Mouse (Mus musculus) midbrain, embryonic 10.5 days (tissue): Measurements from ENCODE around the gene Cd79b. TPM values are rescaled to one million over a fixed set of nuclear protein-coding genes. Genes with fewer than 3 reads are reported as not detected.
A peak's percentile ranks its signal among the peaks of the same experiment; 100 is the strongest.
"Not testable (repeated sequence)": the region's sequence is repeated elsewhere in the genome, so short reads cannot be mapped to it uniquely, and the experiment has no call there.

ENCODE experiments used
- DNase-seq: peaks from one replicate; pipeline ENCODE4 v3.0.0-alpha.2; 2017; ENCODE audit warnings: low spot score
- H3K27ac ChIP-seq: fragments of 300-500 bp; sonication (generic); replicated peaks from 2 replicates; pipeline ENCODE4 v1.5.1; 2016; ENCODE audit warnings: mild to moderate bottlenecking
- H3K27me3 ChIP-seq: fragments of 300-500 bp; sonication (generic); 2 replicates; pipeline ENCODE4 v1.6.1; 2016; ENCODE audit warnings: low read depth, mild to moderate bottlenecking; ENCODE audit not compliant: poor library complexity, severe bottlenecking
- H3K36me3 ChIP-seq: fragments of 300-500 bp; sonication (generic); 2 replicates; pipeline ENCODE4 v1.6.1; 2016; ENCODE audit warnings: mild to moderate bottlenecking, moderate library complexity
- H3K4me1 ChIP-seq: fragments of 300-500 bp; sonication (generic); 2 replicates; pipeline ENCODE4 v1.6.1; 2016
- H3K4me3 ChIP-seq: fragments of 300-500 bp; sonication (generic); 2 replicates; pipeline ENCODE4 v1.5.1; 2016; ENCODE audit warnings: mild to moderate bottlenecking, moderate library complexity
- H3K9me3 ChIP-seq: fragments of 300-500 bp; sonication (generic); replicated peaks from 2 replicates; pipeline ENCODE4 v1.6.1; 2016; ENCODE audit warnings: mild to moderate bottlenecking
- WGBS: fragments of 180-500 bp; shearing (Covaris S2); methylation state at CpG from one replicate; pipeline ENCODE4 v1.1.7; 2016; 5-methylcytosine and 5-hydroxymethylcytosine counted together
- polyA plus RNA-seq: library from polyadenylated mRNA; unstranded; fragments of >200 nt; fragmentation: Nextera tagmentation; extraction: Ambion mirVana; gene quantifications from 2 replicates; pipeline ENCODE4 v1.2.1, GENCODE M21; 2016

Gene Cd79b
- 0.99 TPM in 2 replicates for polyA plus RNA-seq

DNA sequence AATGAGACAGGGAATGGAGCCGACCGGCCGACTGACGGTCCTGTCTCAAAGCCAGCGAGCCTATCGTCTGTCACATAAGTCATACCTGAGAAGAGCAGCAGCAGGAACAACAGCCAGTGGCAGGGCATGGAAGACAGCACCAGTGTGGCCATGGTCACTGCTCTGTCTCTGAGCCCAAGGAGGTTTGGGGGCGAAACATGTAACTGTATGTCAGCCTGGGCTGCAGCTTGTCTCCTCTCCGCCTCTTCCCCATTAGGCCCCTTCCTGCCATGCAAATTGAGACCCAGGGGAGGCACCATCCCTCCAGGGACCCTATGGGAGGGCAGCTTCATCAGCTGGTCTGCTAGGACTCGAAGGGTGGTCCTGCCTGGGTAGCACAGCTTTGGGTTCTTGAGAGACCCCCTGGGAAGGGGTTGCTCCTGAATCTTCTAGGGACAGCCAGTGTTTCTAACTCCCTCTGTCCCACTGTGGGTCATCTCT lies at the start of gene Cd79b:
Gene Cd79b (minus strand): TSS at position 430 of the 480 bp plus-strand sequence.
- Histone ChIP-seq H3K9me3 (no peaks in the 10 kb centered on the region), H3K36me3 (no peaks in the 10 kb centered on the region), H3K4me3 (0 out of 2 replicates have a peak within 1 kb of the TSS, but pooled peaks have one; percentile 1), H3K27ac (0 out of 2 replicates have a peak within 1 kb of the TSS, but pooled peaks have one; percentile 13), H3K27me3 (no peaks in the 10 kb centered on the region), H3K4me1 (peaks cover 9% of the 10 kb centered on the region; the same call in 1 of the 2 replicates)
- no peak for DNase-seq
- WGBS: 73% methylated on average over 9 of the region's 9 CpGs

DNA sequence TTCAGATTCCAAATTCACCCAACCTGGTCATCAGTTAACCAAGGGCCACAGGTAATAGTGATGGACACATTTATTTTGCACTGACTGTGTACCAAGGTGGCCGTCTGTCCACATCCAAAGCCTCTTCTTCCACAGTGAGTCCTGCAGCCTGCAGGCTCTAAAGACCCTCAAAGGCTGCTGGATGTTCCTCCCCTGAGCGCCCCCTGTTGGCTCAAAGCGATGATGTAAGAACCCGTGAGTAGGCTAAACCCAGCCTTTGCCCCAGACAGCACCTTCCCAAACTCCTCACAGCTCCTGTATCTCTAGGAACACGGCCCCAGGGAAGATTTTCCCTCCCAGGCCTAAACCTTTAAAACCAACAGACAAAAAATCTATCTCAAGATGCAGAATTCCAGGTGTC lies 44.8 kb upstream of the Cd79b start:
- Histone ChIP-seq H3K4me1 (peaks cover 5% of the 10 kb centered on the region), H3K4me3 (no peak overlapping the region), H3K27me3 (no peaks in the 10 kb centered on the region), H3K27ac (no peak overlapping the region), H3K36me3 (no peaks in the 10 kb centered on the region), H3K9me3 (no peaks in the 10 kb centered on the region)
- 16% methylated on average over 5 of the region's 5 CpGs for WGBS
- DNase-seq: peak; percentile 41

DNA sequence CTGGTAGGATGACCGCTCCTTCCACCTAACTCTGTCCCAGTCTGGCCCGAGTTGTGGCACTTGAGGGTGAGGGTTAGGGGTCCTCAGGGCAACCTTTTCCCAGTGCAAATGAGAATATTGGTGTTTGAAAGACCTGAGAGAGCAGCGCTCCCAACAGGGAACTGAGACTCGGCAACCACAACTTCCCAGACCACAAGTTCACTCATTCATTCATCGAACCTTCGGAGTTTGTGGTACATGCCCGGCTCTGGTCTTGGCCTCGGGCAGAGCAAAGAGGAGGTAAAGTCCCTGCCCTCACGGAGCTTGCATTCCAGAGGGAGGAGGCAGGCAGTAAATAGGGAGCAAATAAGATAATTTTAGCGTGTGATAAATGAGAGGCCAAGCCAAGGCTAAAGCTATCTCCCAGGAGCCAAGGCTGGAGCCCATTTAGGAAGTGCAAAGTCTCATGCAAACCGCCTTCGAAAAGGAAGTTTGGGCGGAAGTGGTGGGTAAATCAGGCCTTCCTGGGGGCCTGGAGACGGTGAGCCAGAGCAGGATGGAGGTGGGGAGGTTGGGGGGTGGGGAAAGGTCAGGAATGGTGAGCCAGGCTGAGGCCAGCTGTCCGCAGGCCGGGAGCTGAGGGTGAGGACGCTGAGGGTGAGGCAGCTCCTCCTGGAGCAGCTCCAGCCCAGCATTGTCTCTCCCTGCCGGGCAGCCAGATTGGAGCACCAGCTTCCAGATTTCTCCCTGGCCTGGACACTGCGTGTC lies 41.0 kb upstream of the Cd79b start:
- H3K4me1 ChIP-seq: peaks cover 9% of the 10 kb centered on the region
- no peaks in the 10 kb centered on the region for H3K27me3 ChIP-seq
- H3K9me3 ChIP-seq: no peaks in the 10 kb centered on the region
- H3K36me3 ChIP-seq: no peaks in the 10 kb centered on the region
- no peak overlapping the region for H3K27ac ChIP-seq
- 82% methylated on average over 19 of the region's 19 CpGs for WGBS
- no peak overlapping the region for H3K4me3 ChIP-seq
- no peak for DNase-seq

DNA sequence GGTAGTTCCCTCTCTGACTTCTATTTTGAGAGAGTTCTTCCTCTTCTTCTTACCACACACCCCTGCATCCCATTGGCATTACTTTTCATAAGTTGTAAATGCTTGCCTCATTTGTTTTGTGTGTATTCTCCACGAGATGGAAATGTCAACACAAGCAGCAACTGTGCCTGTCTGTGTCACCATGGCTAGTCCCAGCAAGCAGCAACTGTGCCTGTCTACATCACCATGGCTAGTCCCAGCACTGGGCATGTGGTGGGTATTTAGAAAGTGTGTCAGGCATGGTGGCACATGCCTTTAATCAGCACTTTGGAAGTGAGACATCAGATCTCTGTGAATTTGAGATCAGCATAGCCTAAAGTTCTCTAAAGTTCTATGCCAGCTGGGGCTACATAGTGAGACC lies 39.6 kb upstream of the Cd79b start:
- Histone ChIP-seq H3K27me3 (peaks cover 4% of the 10 kb centered on the region; the same call in 1 of the 2 replicates), H3K9me3 (no peaks in the 10 kb centered on the region), H3K4me1 (peaks cover 9% of the 10 kb centered on the region), H3K27ac (no peak overlapping the region), H3K36me3 (no peaks in the 10 kb centered on the region), H3K4me3 (no peak overlapping the region)
- no peak for DNase-seq
- 69% methylated on average over 1 of the region's 1 CpGs for WGBS

DNA sequence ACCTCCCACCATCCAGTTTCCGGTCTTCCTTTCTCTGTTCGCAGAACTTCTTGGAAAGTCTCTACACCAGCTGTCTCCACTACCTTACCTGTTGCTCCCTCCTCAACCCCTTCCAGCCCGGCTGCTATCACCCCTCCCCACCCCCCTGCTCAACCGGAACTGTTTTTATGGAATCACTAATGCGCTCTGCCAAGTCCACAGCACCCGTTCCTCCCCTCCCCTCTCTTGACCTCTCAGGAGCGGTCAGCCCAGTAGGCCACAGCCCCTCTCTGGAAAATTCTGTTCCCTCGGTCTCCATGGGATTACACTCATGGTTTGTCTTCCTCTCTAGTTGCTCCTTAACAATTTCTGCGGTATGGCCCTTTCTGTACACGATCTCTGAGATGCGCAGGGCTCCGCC lies 38.6 kb upstream of the Cd79b start, which contains the start of gene Scn4a:
Gene Scn4a (minus strand): TSS at position 101 of the 400 bp plus-strand sequence.
- Histone ChIP-seq H3K36me3 (no peaks in the 10 kb centered on the region), H3K27me3 (peaks cover 6% of the 10 kb centered on the region; the same call in 1 of the 2 replicates), H3K4me1 (peaks cover 9% of the 10 kb centered on the region), H3K9me3 (no peaks in the 10 kb centered on the region), H3K27ac (no peak within 1 kb of the TSS), H3K4me3 (no peak within 1 kb of the TSS)
- DNase-seq: no peak
- WGBS: 93% methylated on average over 12 of the region's 12 CpGs

DNA sequence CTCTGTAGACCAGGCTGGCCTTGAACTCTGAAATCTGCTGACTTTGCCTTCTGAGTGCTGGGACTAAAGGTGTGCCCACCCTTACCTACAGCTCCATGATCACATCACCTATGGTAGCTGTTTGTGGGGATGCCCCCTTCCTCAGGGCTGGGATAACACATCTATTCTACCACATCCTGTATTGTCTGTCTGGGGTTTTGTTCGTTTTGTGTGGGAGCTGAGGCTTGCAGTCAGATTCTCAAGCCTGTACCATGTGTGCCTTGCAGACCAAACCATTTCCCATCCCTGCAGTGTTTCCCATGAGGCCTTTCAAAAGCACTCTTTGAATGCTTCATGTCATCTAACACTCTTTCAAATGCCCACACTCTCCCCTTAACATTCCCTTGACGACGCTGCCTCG lies 37.4 kb upstream of the Cd79b start:
- H3K4me1 ChIP-seq: peaks cover 9% of the 10 kb centered on the region
- no peaks in the 10 kb centered on the region for H3K36me3 ChIP-seq
- DNase-seq: no peak
- WGBS: 89% methylated on average over 4 of the region's 4 CpGs
- H3K4me3 ChIP-seq: no peak overlapping the region
- H3K9me3 ChIP-seq: no peaks in the 10 kb centered on the region
- peaks cover 6% of the 10 kb centered on the region; the same call in 1 of the 2 replicates for H3K27me3 ChIP-seq
- no peak overlapping the region for H3K27ac ChIP-seq

DNA sequence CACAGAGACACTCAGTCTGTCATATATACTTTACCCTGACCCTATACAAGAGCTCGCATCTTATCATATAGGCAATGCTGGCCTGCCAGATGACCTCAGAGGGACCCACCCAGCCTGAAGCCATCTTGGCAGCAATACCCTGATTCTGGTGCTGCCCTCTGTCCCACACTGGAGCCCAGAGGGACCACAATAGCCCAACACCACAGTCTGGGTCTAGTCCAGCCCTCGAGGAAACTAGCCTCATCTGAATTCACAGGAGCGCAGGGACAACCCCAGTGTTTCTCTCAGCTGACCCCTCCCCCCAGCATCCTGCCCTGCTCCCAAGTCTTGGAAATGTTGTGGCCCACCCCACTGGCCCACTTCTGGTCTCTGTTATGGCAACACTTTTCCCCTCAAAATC lies 36.7 kb upstream of the Cd79b start:
- 78% methylated on average over 3 of the region's 3 CpGs for WGBS
- Histone ChIP-seq H3K36me3 (no peaks in the 10 kb centered on the region), H3K4me3 (no peak overlapping the region), H3K9me3 (no peaks in the 10 kb centered on the region), H3K27ac (0 out of 2 replicates have a peak overlapping the region, but pooled peaks have one; percentile 49), H3K27me3 (peaks cover 6% of the 10 kb centered on the region; the same call in 1 of the 2 replicates), H3K4me1 (peaks cover 9% of the 10 kb centered on the region)
- DNase-seq: no peak

DNA sequence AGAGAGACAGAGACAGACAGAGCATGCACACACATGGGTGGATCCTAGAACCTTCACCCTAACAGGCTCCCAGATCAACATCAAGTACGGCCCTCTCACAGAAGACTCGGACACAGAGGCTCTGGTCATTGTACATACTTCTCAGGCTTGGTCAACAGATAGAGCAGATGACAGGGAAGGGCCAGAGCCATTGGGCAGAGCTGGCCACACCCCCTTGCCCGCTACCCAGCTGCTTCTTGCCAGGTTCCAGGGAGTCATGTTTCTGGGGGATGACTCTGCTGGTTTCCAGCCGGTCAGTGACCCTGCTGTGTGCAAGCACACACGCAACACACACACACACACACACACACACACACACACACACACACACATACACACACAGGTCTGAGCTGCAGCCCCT lies 36.3 kb upstream of the Cd79b start:
- Histone ChIP-seq H3K27ac (no peak overlapping the region), H3K27me3 (peaks cover 6% of the 10 kb centered on the region; the same call in 1 of the 2 replicates), H3K4me3 (no peak overlapping the region), H3K36me3 (no peaks in the 10 kb centered on the region), H3K4me1 (peaks cover 9% of the 10 kb centered on the region), H3K9me3 (no peaks in the 10 kb centered on the region)
- 57% methylated on average over 5 of the region's 5 CpGs for WGBS
- no peak for DNase-seq

DNA sequence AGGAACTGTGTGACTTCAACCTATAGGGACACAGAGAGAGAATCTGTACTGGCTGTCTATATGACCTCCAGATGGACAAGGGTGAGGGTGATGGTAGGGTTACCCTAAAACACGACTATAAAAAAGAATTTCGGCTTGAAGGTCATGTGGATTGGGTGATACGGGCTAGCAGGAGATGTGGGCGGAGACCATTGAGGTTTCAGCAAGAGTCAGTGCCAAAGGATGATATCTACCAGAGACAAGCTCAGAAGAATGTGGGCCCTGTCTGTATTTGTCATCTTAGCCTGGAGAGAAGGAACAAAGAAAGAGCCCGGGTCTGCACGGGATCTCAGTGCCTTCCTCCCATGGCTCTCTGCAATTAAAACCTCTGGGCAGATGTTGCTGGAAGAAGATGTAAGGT lies 35.2 kb upstream of the Cd79b start:
- Histone ChIP-seq H3K4me1 (peaks cover 20% of the 10 kb centered on the region), H3K27ac (no peak overlapping the region), H3K9me3 (no peaks in the 10 kb centered on the region), H3K4me3 (no peak overlapping the region), H3K27me3 (peaks cover 6% of the 10 kb centered on the region; the same call in 1 of the 2 replicates), H3K36me3 (no peaks in the 10 kb centered on the region)
- 84% methylated on average over 6 of the region's 6 CpGs for WGBS
- no peak for DNase-seq

DNA sequence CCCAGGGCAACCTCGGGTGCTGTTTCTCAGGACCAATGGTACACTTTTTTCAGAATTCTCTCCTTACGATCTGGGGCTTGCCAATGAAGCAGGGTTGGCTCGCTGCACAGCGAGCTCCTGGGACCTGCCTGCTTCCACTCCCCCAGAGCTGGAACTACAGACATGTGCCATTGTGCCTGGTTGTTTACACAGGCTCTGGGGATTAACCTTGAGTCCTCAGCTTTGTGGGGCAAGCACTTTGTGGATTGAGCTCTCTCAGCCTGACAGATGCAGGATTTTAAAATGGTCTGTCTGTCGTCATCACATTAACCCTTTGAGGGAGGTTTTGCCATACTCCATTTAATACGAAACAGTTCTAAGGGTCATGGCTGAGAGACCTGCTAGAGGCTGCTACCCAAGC lies 30.3 kb upstream of the Cd79b start:
- Histone ChIP-seq H3K36me3 (no peaks in the 10 kb centered on the region), H3K27me3 (peaks cover 6% of the 10 kb centered on the region; the same call in 1 of the 2 replicates), H3K27ac (peak overlapping the region; percentile 64), H3K4me3 (no peak overlapping the region), H3K4me1 (peaks cover 37% of the 10 kb centered on the region), H3K9me3 (no peaks in the 10 kb centered on the region)
- peak; percentile 33 for DNase-seq
- 50% methylated on average over 6 of the region's 6 CpGs for whole genome bisulfite sequencing

DNA sequence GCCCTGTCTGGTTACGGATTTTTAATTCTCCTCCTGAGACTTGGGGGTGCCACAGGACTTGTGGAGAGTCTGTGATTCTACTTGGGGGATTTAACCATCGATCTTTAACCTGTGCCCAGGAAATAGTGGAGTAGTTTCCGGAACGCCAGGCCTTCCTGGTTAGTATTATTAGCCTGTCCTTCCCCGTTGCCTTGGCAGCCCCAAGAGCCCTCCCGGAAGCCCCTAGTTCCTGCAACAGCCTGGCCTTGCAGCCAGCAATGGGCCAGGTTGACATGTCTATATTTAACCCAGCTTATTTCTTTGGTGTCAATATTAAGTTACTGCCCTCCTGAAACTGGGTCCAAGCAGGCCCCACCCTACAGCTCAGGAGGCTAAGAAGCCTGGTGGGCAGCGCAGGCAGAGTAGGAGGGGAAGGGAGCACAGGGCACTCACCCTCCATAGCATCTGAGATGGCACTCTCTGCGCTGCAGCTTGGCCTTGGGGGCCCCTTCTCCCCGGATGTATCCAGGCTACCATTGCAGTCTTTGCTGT lies 26.5 kb upstream of the Cd79b start:
- Histone ChIP-seq H3K27me3 (no peaks in the 10 kb centered on the region), H3K27ac (no peak overlapping the region), H3K9me3 (no peaks in the 10 kb centered on the region), H3K36me3 (no peaks in the 10 kb centered on the region), H3K4me1 (peaks cover 52% of the 10 kb centered on the region), H3K4me3 (no peak overlapping the region)
- WGBS: 84% methylated on average over 9 of the region's 9 CpGs
- DNase-seq: no peak

DNA sequence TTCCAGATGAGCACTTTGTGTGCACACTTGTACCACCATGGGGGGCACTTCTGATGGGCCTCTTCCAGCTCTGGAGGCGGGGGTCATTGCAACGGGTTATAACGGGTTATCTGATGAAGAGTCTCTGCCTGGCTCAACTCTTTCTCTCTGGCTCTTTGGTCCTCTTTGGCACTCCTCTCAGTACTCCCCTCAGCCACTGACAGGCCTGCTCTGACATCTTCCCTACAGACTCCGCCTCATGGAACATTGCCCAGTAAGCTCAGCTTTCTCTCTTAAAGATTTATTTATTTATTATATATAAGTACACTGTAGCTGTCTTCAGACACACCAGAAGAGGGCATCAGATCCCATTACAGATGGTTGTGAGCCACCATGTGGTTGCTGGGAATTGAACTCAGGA lies 24.8 kb upstream of the Cd79b start:
- not testable (repeated sequence) for H3K4me3 ChIP-seq, H3K36me3 ChIP-seq, DNase-seq, H3K27me3 ChIP-seq, H3K9me3 ChIP-seq, H3K27ac ChIP-seq
- peaks cover 38% of the 10 kb centered on the region for H3K4me1 ChIP-seq
- WGBS: 90% methylated on average over 4 of the region's 4 CpGs

DNA sequence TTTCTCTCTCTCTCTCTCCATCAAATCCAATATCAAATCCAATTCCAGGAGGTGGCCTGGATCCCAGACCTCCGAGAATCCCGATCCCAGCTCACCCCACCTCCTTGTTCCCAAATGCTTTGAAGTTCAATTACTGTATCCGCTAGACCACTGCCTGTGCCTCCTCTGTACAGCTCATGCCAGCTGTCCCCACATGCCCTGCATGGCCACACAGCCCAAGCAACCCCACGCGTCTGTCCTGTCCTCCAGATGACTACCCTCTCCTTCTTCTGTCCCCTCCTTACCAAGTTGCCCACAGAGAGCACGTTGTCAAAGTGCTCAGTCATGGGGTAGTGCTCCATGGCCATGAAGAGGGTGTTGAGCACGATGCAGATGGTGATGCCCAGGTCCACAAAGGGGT lies 24.3 kb upstream of the Cd79b start:
- 83% methylated on average over 7 of the region's 7 CpGs for WGBS
- no peaks in the 10 kb centered on the region for H3K9me3 ChIP-seq
- no peak for DNase-seq
- no peak overlapping the region for H3K4me3 ChIP-seq
- H3K36me3 ChIP-seq: no peaks in the 10 kb centered on the region
- peak overlapping the region; percentile 56; the same call in 1 of the 2 replicates for H3K27ac ChIP-seq
- H3K4me1 ChIP-seq: peaks cover 38% of the 10 kb centered on the region
- no peaks in the 10 kb centered on the region for H3K27me3 ChIP-seq
